Mouse (Mus musculus): ENCODE results near the gene Orai1. TPM values are rescaled to one million over a fixed set of nuclear protein-coding genes. Genes with fewer than 3 reads are reported as not detected.
A peak's percentile ranks its signal among the peaks of the same experiment; 100 is the strongest.

Gene Orai1
- polyA plus RNA-seq, 1 experiment, result 76.9 TPM

- no peak overlapping the region for H3K27ac ChIP-seq (ENCODE audit: control insufficient read depth, insufficient read depth, low read length)
- DNase-seq, result no peak
- H3K4me1 ChIP-seq (replicated peaks; ENCODE audit: control insufficient read depth, insufficient read depth, low read length), result peaks cover 2% of the 10 kb centered on the region; the same call in 1 of the 2 replicates
- no peak overlapping the region for H3K4me3 ChIP-seq (ENCODE audit: control insufficient read depth, insufficient read depth, low read length)
- no peaks in the 10 kb centered on the region for H3K36me3 ChIP-seq (ENCODE audit: control insufficient read depth, insufficient read depth, low read length)
- no peaks in the 10 kb centered on the region for H3K27me3 ChIP-seq (ENCODE audit: control insufficient read depth, insufficient read depth, low read length)
- 92% methylated on average over 7 of the region's 7 CpGs for WGBS
- TF ChIP-seq CTCF (IDR thresholded peaks at IDR 0.05; ENCODE audit: borderline replicate concordance, control insufficient read depth, extremely low read depth, insufficient read depth, low read length, poor library complexity) (no peak), POLR2A (IDR thresholded peaks at IDR 0.05; ENCODE audit: control insufficient read depth, extremely low read depth, insufficient read depth, low read length, poor library complexity) (no peak)
Observed at GRCm38 (mm10) chr5:123008877-123009493, 5.9 kb upstream of the Orai1 start.

DNA sequence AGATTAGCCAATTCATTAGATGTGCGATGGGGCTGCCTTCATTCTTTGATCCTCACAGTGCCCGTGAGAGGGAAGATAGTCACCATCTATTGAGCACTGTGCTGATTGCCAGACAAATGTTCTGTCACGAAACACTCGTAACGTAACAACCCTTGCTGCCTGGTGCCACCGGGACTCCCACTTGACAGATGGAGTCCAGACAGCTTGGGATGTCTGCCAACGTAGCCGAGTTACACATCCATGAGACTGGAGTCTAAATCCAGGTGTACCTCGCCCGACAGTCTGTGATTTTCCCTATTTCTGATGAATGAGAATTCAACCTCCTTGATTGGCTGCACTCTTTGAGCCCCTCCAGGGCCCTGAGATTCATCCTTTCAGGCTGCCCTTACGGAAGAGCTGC, 5.0 kb upstream of the Orai1 start:
- WGBS, result 96% methylated on average over 11 of the region's 11 CpGs
- Histone ChIP-seq H3K27me3 (ENCODE audit: control insufficient read depth, insufficient read depth, low read length) (no peaks in the 10 kb centered on the region), H3K4me3 (ENCODE audit: control insufficient read depth, insufficient read depth, low read length) (no peak overlapping the region), H3K27ac (ENCODE audit: control insufficient read depth, insufficient read depth, low read length) (no peak overlapping the region), H3K36me3 (ENCODE audit: control insufficient read depth, insufficient read depth, low read length) (no peaks in the 10 kb centered on the region), H3K4me1 (replicated peaks; ENCODE audit: control insufficient read depth, insufficient read depth, low read length) (peaks cover 6% of the 10 kb centered on the region)
- no peak for DNase-seq
- no peak for TF ChIP-seq CTCF (IDR thresholded peaks at IDR 0.05; ENCODE audit: borderline replicate concordance, control insufficient read depth, extremely low read depth, insufficient read depth, low read length, poor library complexity)
- TF ChIP-seq POLR2A (IDR thresholded peaks at IDR 0.05; ENCODE audit: control insufficient read depth, extremely low read depth, insufficient read depth, low read length, poor library complexity), result no peak

GRCm38 (mm10) chr5:123010806-123011205, 4.1 kb upstream of the Orai1 start:
- H3K27ac ChIP-seq (ENCODE audit: control insufficient read depth, insufficient read depth, low read length), result no peak overlapping the region
- WGBS, result 96% methylated on average over 6 of the region's 6 CpGs

DNA sequence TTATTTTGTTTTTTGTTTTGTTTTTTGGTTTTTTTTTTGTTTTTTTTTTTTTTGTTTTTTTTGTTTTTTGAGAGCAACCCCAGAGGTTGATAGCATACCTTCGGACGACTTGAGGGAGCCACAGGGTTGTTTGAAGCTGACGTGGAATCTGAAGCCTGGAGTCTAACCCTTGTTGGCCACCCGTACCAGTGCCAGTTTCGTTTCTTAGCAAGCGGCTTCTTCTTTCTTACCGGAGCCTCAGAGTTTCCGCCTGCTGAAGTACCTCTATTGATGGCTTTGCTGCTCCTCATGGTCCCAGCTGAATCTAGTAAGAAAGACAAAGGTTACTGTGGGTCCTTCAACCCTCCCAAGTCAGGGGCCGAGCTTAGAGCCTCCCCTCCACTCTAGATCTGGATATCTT, 3.2 kb upstream of the Orai1 start:
- Histone ChIP-seq H3K36me3 (ENCODE audit: control insufficient read depth, insufficient read depth, low read length) (no peaks in the 10 kb centered on the region), H3K4me3 (ENCODE audit: control insufficient read depth, insufficient read depth, low read length) (no peak overlapping the region), H3K27me3 (ENCODE audit: control insufficient read depth, insufficient read depth, low read length) (no peaks in the 10 kb centered on the region), H3K27ac (ENCODE audit: control insufficient read depth, insufficient read depth, low read length) (no peak overlapping the region), H3K4me1 (replicated peaks; ENCODE audit: control insufficient read depth, insufficient read depth, low read length) (peaks cover 18% of the 10 kb centered on the region)
- no peak for TF ChIP-seq POLR2A (IDR thresholded peaks at IDR 0.05; ENCODE audit: control insufficient read depth, extremely low read depth, insufficient read depth, low read length, poor library complexity)
- no peak for TF ChIP-seq CTCF (IDR thresholded peaks at IDR 0.05; ENCODE audit: borderline replicate concordance, control insufficient read depth, extremely low read depth, insufficient read depth, low read length, poor library complexity)
- DNase-seq, result no peak
- 97% methylated on average over 9 of the region's 9 CpGs for WGBS

More at GRCm38 (mm10) chr5:123010806-123011205, 4.1 kb upstream of the Orai1 start:
- Histone ChIP-seq H3K4me1 (replicated peaks; ENCODE audit: control insufficient read depth, insufficient read depth, low read length) (peaks cover 12% of the 10 kb centered on the region), H3K27me3 (ENCODE audit: control insufficient read depth, insufficient read depth, low read length) (no peaks in the 10 kb centered on the region), H3K4me3 (ENCODE audit: control insufficient read depth, insufficient read depth, low read length) (no peak overlapping the region), H3K36me3 (ENCODE audit: control insufficient read depth, insufficient read depth, low read length) (no peaks in the 10 kb centered on the region)
- TF ChIP-seq POLR2A (IDR thresholded peaks at IDR 0.05; ENCODE audit: control insufficient read depth, extremely low read depth, insufficient read depth, low read length, poor library complexity), result no peak
- peak; percentile 37; the same call in 1 of the 2 replicates for TF ChIP-seq CTCF (IDR thresholded peaks at IDR 0.05; ENCODE audit: borderline replicate concordance, control insufficient read depth, extremely low read depth, insufficient read depth, low read length, poor library complexity)
- DNase-seq, result no peak

DNA sequence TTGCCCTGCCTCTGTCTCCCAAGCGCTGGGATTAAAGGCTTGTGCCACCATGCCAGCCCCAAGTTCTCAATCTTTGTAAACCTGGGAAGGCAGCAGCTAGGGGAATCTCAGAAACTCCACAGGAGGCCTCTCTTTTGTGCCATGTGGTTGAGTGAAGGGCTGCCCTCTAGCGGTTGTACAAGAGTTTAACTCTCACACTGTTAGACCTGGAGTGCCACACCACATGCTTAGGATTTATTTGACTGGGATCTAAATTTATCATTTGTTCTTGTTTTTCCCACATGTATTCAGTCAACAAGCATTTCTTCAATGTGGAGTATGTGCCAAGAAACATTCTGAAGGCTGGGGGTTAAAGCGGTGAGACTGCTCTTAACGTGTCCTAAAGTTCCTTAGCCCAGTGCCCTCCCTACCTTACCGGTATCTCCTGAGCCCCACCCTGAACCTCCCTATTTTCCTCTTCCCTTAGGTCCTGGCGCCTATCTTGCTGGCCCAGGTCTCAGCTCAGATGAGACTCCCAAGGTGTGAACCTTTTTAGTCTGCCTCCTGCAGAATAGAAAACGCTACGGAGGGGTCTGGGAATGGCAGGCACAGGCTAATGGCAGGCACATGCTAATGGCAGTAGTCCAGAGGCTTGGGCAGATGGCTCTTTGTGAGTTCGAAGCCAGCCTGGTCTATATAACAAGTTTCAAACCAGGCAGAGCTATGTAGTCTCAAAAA, 1.1 kb upstream of the Orai1 start:
- 70% methylated on average over 9 of the region's 9 CpGs for WGBS
- peak; percentile 72 for DNase-seq
- Histone ChIP-seq H3K27ac (ENCODE audit: control insufficient read depth, insufficient read depth, low read length) (no peak overlapping the region), H3K4me1 (replicated peaks; ENCODE audit: control insufficient read depth, insufficient read depth, low read length) (peaks cover 30% of the 10 kb centered on the region), H3K27me3 (ENCODE audit: control insufficient read depth, insufficient read depth, low read length) (no peaks in the 10 kb centered on the region), H3K4me3 (ENCODE audit: control insufficient read depth, insufficient read depth, low read length) (no peak overlapping the region), H3K36me3 (ENCODE audit: control insufficient read depth, insufficient read depth, low read length) (no peaks in the 10 kb centered on the region)
- no peak for TF ChIP-seq POLR2A (IDR thresholded peaks at IDR 0.05; ENCODE audit: control insufficient read depth, extremely low read depth, insufficient read depth, low read length, poor library complexity)

DNA sequence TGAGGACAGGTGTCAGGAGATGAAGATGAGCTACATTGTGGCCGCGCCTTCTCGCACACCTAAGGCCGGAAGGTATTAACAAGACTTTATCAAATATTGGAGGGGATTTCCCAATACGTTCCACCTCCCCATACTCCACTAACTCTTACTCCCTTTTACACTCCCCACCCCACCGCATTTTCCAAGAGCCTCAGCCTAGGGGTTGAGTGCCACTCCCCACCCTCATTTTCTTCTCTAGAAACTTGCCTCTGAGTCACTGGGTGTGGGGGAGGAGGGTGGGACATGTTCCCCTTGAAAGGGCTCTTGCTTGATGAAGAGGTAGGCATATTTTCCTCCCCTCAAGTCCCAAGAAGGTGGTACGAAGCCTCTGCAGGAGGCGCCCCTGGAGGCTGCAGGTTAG, 1.0 kb downstream of the Orai1 start:
- H3K27ac ChIP-seq (ENCODE audit: control insufficient read depth, insufficient read depth, low read length), result no peak overlapping the region
- H3K4me3 ChIP-seq (ENCODE audit: control insufficient read depth, insufficient read depth, low read length), result peak overlapping the region; percentile 75
- no peaks in the 10 kb centered on the region for H3K36me3 ChIP-seq (ENCODE audit: control insufficient read depth, insufficient read depth, low read length)
- no peak for TF ChIP-seq CTCF (IDR thresholded peaks at IDR 0.05; ENCODE audit: borderline replicate concordance, control insufficient read depth, extremely low read depth, insufficient read depth, low read length, poor library complexity)
- no peaks in the 10 kb centered on the region for H3K27me3 ChIP-seq (ENCODE audit: control insufficient read depth, insufficient read depth, low read length)
- peaks cover 39% of the 10 kb centered on the region for H3K4me1 ChIP-seq (replicated peaks; ENCODE audit: control insufficient read depth, insufficient read depth, low read length)
- 17% methylated on average over 8 of the region's 8 CpGs for WGBS
- no peak for DNase-seq
